Mouse (Mus musculus): ENCODE results near the gene Rab3gap2. TPM values are rescaled to one million over a fixed set of nuclear protein-coding genes. Genes with fewer than 3 reads are reported as not detected.

Rab3gap2 gene
- polyA plus RNA-seq, 1 experiment: 46.3 TPM

- peaks cover 7% of the 10 kb centered on the region; the same call in 1 of the 2 replicates for H3K4me1 ChIP-seq (ENCODE audit: control insufficient read depth, insufficient read depth, low read length)
- peak within 1 kb of the TSS; percentile 49; the same call in 1 of the 2 replicates for H3K27ac ChIP-seq (ENCODE audit: insufficient read depth, low read length)
- peak; percentile 88 to 93 for DNase-seq
- peak within 1 kb of the TSS; percentile 82 for H3K4me3 ChIP-seq (replicated peaks; ENCODE audit: insufficient read depth, low read depth, low read length)
- TF ChIP-seq CTCF (IDR thresholded peaks at IDR 0.05; ENCODE audit: borderline replicate concordance, insufficient read depth, low read depth, low read length) (no peak), POLR2A (IDR thresholded peaks at IDR 0.05; ENCODE audit: borderline replicate concordance, insufficient read depth, low read length) (peak; percentile 79)
- H3K27me3 ChIP-seq (ENCODE audit: control insufficient read depth, insufficient read depth, low read length): no peaks in the 10 kb centered on the region
- WGBS: under 1% methylated on average over 76 of the region's 76 CpGs
Observed at GRCm38 (mm10) chr1:185328721-185329610, 125.0 kb downstream of the Rab3gap2 start, which contains the start of gene Iars2. Gene Iars2, minus strand, starts transcription at chr1:185329396.

GRCm38 (mm10) chr1:185329851-185330250, 125.9 kb downstream of the Rab3gap2 start:
- peaks cover 8% of the 10 kb centered on the region; the same call in 1 of the 2 replicates for H3K4me1 ChIP-seq (ENCODE audit: control insufficient read depth, insufficient read depth, low read length)
- DNase-seq: no peak
- TF ChIP-seq POLR2A (IDR thresholded peaks at IDR 0.05; ENCODE audit: borderline replicate concordance, insufficient read depth, low read length): no peak
- TF ChIP-seq CTCF (IDR thresholded peaks at IDR 0.05; ENCODE audit: borderline replicate concordance, insufficient read depth, low read depth, low read length): no peak
- no peak overlapping the region for H3K4me3 ChIP-seq (replicated peaks; ENCODE audit: insufficient read depth, low read depth, low read length)
- WGBS: 91% methylated on average over 8 of the region's 8 CpGs
- no peaks in the 10 kb centered on the region for H3K27me3 ChIP-seq (ENCODE audit: control insufficient read depth, insufficient read depth, low read length)
- H3K27ac ChIP-seq (ENCODE audit: insufficient read depth, low read length): no peak overlapping the region

GRCm38 (mm10) chr1:185331364-185331763, 127.4 kb downstream of the Rab3gap2 start:
- TF ChIP-seq POLR2A (IDR thresholded peaks at IDR 0.05; ENCODE audit: borderline replicate concordance, insufficient read depth, low read length) (no peak), CTCF (IDR thresholded peaks at IDR 0.05; ENCODE audit: borderline replicate concordance, insufficient read depth, low read depth, low read length) (no peak)
- Histone ChIP-seq H3K27me3 (ENCODE audit: control insufficient read depth, insufficient read depth, low read length) (no peaks in the 10 kb centered on the region), H3K4me1 (ENCODE audit: control insufficient read depth, insufficient read depth, low read length) (peaks cover 13% of the 10 kb centered on the region; the same call in 1 of the 2 replicates), H3K4me3 (replicated peaks; ENCODE audit: insufficient read depth, low read depth, low read length) (no peak overlapping the region), H3K27ac (ENCODE audit: insufficient read depth, low read length) (no peak overlapping the region)
- WGBS: 42% methylated on average over 5 of the region's 5 CpGs
- no peak for DNase-seq

DNA sequence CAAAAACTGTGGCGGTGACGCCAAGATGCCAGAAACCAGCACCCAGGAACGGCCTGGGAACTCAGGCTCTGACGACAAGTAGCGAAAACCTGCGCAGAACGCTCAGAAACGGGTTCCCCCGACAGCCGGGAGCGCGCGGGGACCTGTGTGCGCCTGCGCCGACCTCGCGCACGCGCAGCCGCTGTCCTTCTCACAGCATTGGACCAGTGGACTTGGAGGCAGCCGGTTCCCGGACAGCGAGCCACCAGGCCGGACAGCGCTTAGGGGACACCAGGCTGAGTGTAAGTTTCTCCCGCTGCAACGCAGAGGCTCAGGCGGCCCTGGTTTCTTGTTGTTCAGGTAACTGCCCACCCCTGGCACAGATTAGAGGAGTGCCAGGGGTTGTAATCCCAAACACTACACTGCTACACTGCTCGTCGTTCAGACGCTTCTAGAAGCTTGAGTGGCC, 128.1 kb downstream of the Rab3gap2 start, which contains the start of gene Bpnt1:
Bpnt1 (plus strand) TSS at position 167 of the 448 bp plus-strand sequence.
- 1% methylated on average over 32 of the region's 32 CpGs for WGBS
- no peaks in the 10 kb centered on the region for H3K27me3 ChIP-seq (ENCODE audit: control insufficient read depth, insufficient read depth, low read length)
- H3K4me1 ChIP-seq (ENCODE audit: control insufficient read depth, insufficient read depth, low read length): peaks cover 13% of the 10 kb centered on the region; the same call in 1 of the 2 replicates
- H3K27ac ChIP-seq (ENCODE audit: insufficient read depth, low read length): peak within 1 kb of the TSS; percentile 67; the same call in 1 of the 2 replicates
- peak within 1 kb of the TSS; percentile 81 for H3K4me3 ChIP-seq (replicated peaks; ENCODE audit: insufficient read depth, low read depth, low read length)
- peak; percentile 91 to 94 for DNase-seq
- TF ChIP-seq CTCF (IDR thresholded peaks at IDR 0.05; ENCODE audit: borderline replicate concordance, insufficient read depth, low read depth, low read length) (no peak), POLR2A (IDR thresholded peaks at IDR 0.05; ENCODE audit: borderline replicate concordance, insufficient read depth, low read length) (peak; percentile 95; the same call in 1 of the 2 replicates)

- no peak overlapping the region for H3K27ac ChIP-seq (ENCODE audit: insufficient read depth, low read length)
- TF ChIP-seq CTCF (IDR thresholded peaks at IDR 0.05; ENCODE audit: borderline replicate concordance, insufficient read depth, low read depth, low read length) (no peak), POLR2A (IDR thresholded peaks at IDR 0.05; ENCODE audit: borderline replicate concordance, insufficient read depth, low read length) (no peak)
- no peaks in the 10 kb centered on the region for H3K27me3 ChIP-seq (ENCODE audit: control insufficient read depth, insufficient read depth, low read length)
- H3K4me3 ChIP-seq (replicated peaks; ENCODE audit: insufficient read depth, low read depth, low read length): no peak overlapping the region
- 88% methylated on average over 5 of the region's 5 CpGs for WGBS
- H3K4me1 ChIP-seq (ENCODE audit: control insufficient read depth, insufficient read depth, low read length): peaks cover 13% of the 10 kb centered on the region; the same call in 1 of the 2 replicates
- DNase-seq: no peak
Observed at GRCm38 (mm10) chr1:185333651-185334050, 129.7 kb downstream of the Rab3gap2 start.

- 53% methylated on average over 4 of the region's 4 CpGs for WGBS
- peaks cover 13% of the 10 kb centered on the region; the same call in 1 of the 2 replicates for H3K4me1 ChIP-seq (ENCODE audit: control insufficient read depth, insufficient read depth, low read length)
- peak in 1 of 2 experiments; percentile 29 for DNase-seq
- H3K4me3 ChIP-seq (replicated peaks; ENCODE audit: insufficient read depth, low read depth, low read length): no peak overlapping the region
- H3K27me3 ChIP-seq (ENCODE audit: control insufficient read depth, insufficient read depth, low read length): no peaks in the 10 kb centered on the region
- TF ChIP-seq CTCF (IDR thresholded peaks at IDR 0.05; ENCODE audit: borderline replicate concordance, insufficient read depth, low read depth, low read length) (no peak), POLR2A (IDR thresholded peaks at IDR 0.05; ENCODE audit: borderline replicate concordance, insufficient read depth, low read length) (no peak)
- H3K27ac ChIP-seq (ENCODE audit: insufficient read depth, low read length): no peak overlapping the region
Observed at GRCm38 (mm10) chr1:185334136-185334535, 130.2 kb downstream of the Rab3gap2 start.

DNA sequence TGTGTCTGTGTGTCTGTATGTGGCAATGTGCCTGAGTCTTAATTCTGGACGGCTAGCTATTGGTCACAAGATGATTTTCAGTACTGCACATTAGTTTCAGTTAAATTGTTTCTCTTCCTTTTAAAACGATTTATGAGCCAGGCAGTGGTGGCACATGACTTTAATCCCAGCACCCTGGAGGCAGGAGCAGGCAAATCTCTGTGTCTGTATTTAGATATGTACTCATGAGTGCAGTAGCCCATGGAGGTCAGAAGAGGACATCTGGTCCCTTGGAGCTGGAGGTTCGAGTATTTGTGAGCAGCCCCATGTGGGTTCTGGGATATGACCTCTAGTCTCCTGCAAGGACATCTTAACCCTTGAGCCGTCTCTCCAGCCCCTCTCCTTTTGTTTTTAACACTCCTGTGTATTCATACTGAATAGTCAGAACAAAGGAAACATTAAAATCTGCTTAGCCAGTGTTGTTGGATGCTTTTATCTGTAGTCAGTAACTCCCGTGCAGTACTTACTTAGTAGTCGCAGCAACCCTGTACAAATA, 131.4 kb downstream of the Rab3gap2 start:
- WGBS: 55% methylated on average over 6 of the region's 6 CpGs
- H3K4me3 ChIP-seq (replicated peaks; ENCODE audit: insufficient read depth, low read depth, low read length): no peak overlapping the region
- TF ChIP-seq POLR2A (IDR thresholded peaks at IDR 0.05; ENCODE audit: borderline replicate concordance, insufficient read depth, low read length): no peak
- no peak for TF ChIP-seq CTCF (IDR thresholded peaks at IDR 0.05; ENCODE audit: borderline replicate concordance, insufficient read depth, low read depth, low read length)
- H3K27me3 ChIP-seq (ENCODE audit: control insufficient read depth, insufficient read depth, low read length): no peaks in the 10 kb centered on the region
- peaks cover 13% of the 10 kb centered on the region; the same call in 1 of the 2 replicates for H3K4me1 ChIP-seq (ENCODE audit: control insufficient read depth, insufficient read depth, low read length)
- DNase-seq: no peak
- H3K27ac ChIP-seq (ENCODE audit: insufficient read depth, low read length): no peak overlapping the region

Other genes with a start within 250 kb of the Rab3gap2 start
- 31.0 and 32.2 TPM in 2 replicates for gene Mark1, start 204.5 kb upstream of the Rab3gap2 start, polyA plus RNA-seq (2012; rRNA removed)
- gene Iars2, start 125.3 kb downstream of the Rab3gap2 start, polyA plus RNA-seq (2012; rRNA removed): 27.2 and 27.6 TPM in 2 replicates
- 114 and 115 TPM in 2 replicates for gene Bpnt1, start 128.0 kb downstream of the Rab3gap2 start, polyA plus RNA-seq (2012; rRNA removed)
- 40.4 and 42.0 TPM in 2 replicates for gene Eprs, start 158.9 kb downstream of the Rab3gap2 start, polyA plus RNA-seq (2012; rRNA removed)